Mouse (Mus musculus) lung, embryonic 14.5 days (tissue): ENCODE data around the gene Cers3. TPM values are rescaled to one million over a fixed set of nuclear protein-coding genes. Genes with fewer than 3 reads are reported as not detected.

Source experiments
- ATAC-seq: fragments of 200-750 bp; cut with Nextera tagmentation; 2 replicates; pipeline ENCODE4 v1.8.0; 2017; ENCODE audit warnings: mild to moderate bottlenecking, moderate TSS enrichment, moderate library complexity; ENCODE audit not compliant: insufficient read depth
- DNase-seq: peaks from one replicate; pipeline ENCODE4 v3.0.0-alpha.2; 2015
- H3K27ac ChIP-seq: fragments of 300-500 bp; sonication (generic); 2 replicates; pipeline ENCODE4 v1.5.1; 2014; ENCODE audit warnings: low read depth, mild to moderate bottlenecking, moderate library complexity
- H3K27me3 ChIP-seq: fragments of 300-500 bp; sonication (generic); 2 replicates; pipeline ENCODE4 v1.6.1; 2014; ENCODE audit warnings: low read length, control low read depth; ENCODE audit not compliant: insufficient read depth
- H3K36me3 ChIP-seq: fragments of 300-500 bp; sonication (generic); 2 replicates; pipeline ENCODE4 v1.6.1; 2014; ENCODE audit warnings: control low read depth; ENCODE audit not compliant: insufficient read depth
- H3K4me1 ChIP-seq: fragments of 300-500 bp; sonication (generic); 2 replicates; pipeline ENCODE4 v1.6.1; 2014; ENCODE audit warnings: antibody characterized with exemption, control low read depth; ENCODE audit not compliant: insufficient read depth
- H3K4me2 ChIP-seq: fragments of 300-500 bp; sonication (generic); 2 replicates; pipeline ENCODE4 v1.6.1; 2014; ENCODE audit warnings: mild to moderate bottlenecking
- H3K4me3 ChIP-seq: fragments of 300-500 bp; sonication (generic); 2 replicates; pipeline ENCODE4 v1.5.1; 2014; ENCODE audit warnings: low read depth, low read length
- H3K9ac ChIP-seq: fragments of 300-500 bp; sonication (generic); 2 replicates; pipeline ENCODE4 v1.6.1; 2014
- H3K9me3 ChIP-seq: fragments of 300-500 bp; sonication (generic); 2 replicates; pipeline ENCODE4 v1.6.1; 2016; ENCODE audit warnings: low read depth, low read length, control low read depth
- CTCF ChIP-seq: IDR thresholded peaks from 2 replicates; pipeline ENCODE4 v1.5.1; 2016; ENCODE audit warnings: antibody characterized with exemption, low read depth
- WGBS: fragments of 180-500 bp; shearing (Covaris S2); extraction: QIAGEN DNeasy Blood & Tissue Kit; methylation state at CpG from one replicate; pipeline ENCODE4 v1.1.7; 2014; 5-methylcytosine and 5-hydroxymethylcytosine counted together
- polyA plus RNA-seq: library from polyadenylated mRNA; unstranded; fragments of >200 nt; fragmentation: Nextera tagmentation; extraction: Ambion mirVana; gene quantifications from 2 replicates; pipeline ENCODE4 v1.2.1, GENCODE M21; 2014

Gene Cers3
- polyA plus RNA-seq, 1 experiment from 2014 or later = 4.0 TPM

DNA sequence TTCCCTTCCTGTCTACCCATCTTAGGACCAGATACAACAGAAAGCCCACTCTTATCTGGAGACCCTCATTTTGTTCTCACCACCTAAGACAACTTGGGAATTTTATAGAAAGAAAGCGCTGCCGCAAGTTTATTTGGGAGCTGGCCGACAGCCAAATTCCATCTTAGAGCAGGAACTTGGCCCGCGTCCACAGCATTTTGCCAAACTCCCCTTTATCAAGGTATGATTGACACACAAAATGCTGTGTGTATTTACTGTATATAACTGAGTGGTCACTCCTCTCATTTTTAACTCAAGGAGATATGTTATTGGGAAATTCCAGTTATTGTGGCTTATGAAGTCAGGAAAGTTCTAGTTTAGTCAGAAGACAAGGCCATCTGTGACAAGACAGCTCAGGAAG, 88.0 kb downstream of the Cers3 start:
- DNase-seq (peak; percentile 92), ATAC-seq (peak; percentile 43)
- 3% methylated on average over 5 of the region's 5 CpGs for WGBS
- Histone ChIP-seq H3K4me1 (peaks cover 17% of the 10 kb centered on the region; the same call in 1 of the 2 replicates), H3K4me3 (no peak overlapping the region), H3K9ac (no peak overlapping the region), H3K9me3 (no peaks in the 10 kb centered on the region), H3K27ac (no peak overlapping the region; the same call in 1 of the 2 replicates), H3K27me3 (no peaks in the 10 kb centered on the region), H3K36me3 (no peaks in the 10 kb centered on the region), H3K4me2 (peak overlapping the region; percentile 21)
- TF ChIP-seq CTCF = no peak

DNA sequence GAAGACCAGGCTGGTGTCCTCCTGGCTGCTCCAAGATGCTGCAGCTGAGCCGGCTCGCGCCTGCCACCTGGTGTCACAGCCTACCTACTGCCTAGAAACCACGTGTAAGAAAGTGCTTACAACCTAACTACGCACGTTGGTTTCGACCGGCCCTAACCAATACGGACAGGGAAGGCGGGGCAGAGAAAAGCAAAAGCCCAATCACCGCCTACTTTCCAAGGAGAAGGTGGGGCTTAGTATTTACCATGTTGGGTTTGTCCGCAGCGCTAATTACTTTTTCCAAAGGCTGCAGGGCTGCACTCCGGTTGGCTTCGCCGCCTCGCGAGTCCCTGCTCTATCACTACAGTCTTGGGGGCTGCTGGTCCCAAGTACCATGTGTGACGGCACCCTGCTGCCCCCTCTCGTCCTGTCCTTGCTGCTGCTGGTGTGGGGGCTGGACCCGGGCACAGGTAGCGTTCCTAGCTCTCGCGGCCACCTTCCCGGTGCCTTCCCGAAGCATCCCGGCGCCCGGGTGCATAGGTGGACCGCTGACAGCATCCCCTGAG, 96.2 kb downstream of the Cers3 start, which contains the start of gene Adamts17:
Gene Adamts17, plus strand, starts transcription at position 273 of the 545 bp plus-strand sequence.
- Histone ChIP-seq H3K4me3 (peak within 1 kb of the TSS; percentile 56), H3K27me3 (no peaks in the 10 kb centered on the region), H3K4me1 (peaks cover 17% of the 10 kb centered on the region), H3K36me3 (no peaks in the 10 kb centered on the region), H3K27ac (0 out of 2 replicates have a peak within 1 kb of the TSS, but pooled peaks have one; percentile 19), H3K4me2 (peak within 1 kb of the TSS; percentile 99), H3K9me3 (no peaks in the 10 kb centered on the region), H3K9ac (peak within 1 kb of the TSS; percentile 49)
- peak; percentile 93 for ATAC-seq
- under 1% methylated on average over 30 of the region's 30 CpGs for WGBS
- DNase-seq = peak; percentile 98
- TF ChIP-seq CTCF = peak; percentile 95

DNA sequence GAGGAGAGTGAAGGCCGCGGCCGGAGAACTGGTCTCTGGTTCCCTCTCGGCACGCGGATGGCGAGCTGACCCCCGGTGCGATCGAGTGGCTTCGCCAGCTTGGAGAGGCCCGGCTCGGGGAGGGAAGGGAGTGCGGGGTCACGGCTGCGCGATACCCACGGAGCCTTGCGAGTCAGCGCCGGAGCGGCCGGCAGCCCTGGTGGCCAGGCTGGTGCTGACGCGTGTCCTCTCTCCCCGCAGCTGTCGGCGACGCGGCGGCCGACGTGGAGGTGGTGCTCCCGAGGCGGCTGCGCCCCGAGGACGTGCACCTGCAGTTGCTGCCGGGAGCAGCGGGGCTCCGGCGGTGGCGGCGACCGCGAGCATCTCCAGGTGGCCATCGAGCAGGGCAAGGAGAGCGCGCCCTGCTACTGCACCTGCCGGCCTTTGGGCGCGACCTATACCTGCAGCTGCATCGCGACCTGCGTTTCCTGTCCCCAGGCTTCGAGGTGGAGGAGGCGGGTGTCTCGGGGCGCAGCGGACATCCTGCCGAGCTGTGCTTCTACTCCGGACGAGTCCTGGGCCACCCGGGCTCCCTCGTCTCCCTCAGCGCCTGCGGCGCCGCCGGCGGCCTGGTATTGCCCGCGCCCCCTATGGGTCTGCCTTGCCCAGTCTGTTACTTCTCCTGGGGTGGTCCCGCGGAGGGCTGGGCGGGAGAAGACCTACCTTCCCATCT, 96.9 kb downstream of the Cers3 start:
- Histone ChIP-seq H3K36me3 (no peaks in the 10 kb centered on the region), H3K4me3 (peak overlapping the region; percentile 56), H3K4me1 (peaks cover 17% of the 10 kb centered on the region), H3K27ac (0 out of 2 replicates have a peak overlapping the region, but pooled peaks have one; percentile 19), H3K27me3 (no peaks in the 10 kb centered on the region), H3K9ac (peak overlapping the region; percentile 49), H3K4me2 (peak overlapping the region; percentile 99), H3K9me3 (no peaks in the 10 kb centered on the region)
- peak; percentile 75 for TF ChIP-seq CTCF
- under 1% methylated on average over 75 of the region's 76 CpGs for WGBS
- peak; percentile 75 for DNase-seq
- peak; percentile 20 for ATAC-seq

DNA sequence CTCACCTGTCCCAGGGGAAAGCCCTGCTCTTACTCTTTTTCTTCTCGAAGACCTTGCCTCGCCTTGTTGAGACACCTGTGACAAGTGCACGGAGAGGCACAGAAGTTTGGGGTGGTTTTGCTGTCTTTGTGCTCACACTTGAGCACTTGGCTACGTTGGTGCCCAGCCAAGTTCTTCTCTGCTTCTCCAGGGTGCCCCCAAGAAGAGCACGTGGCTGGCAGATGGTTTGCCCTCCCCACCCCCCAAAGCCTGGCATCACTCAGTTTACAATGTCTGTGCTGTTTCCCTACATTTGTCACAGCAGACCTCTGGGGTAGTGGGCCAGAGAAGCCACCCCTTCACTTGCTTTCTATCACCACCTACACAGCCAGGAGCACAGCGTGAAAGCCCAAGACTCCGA, 97.9 kb downstream of the Cers3 start:
- Histone ChIP-seq H3K9me3 (no peaks in the 10 kb centered on the region), H3K4me1 (peaks cover 17% of the 10 kb centered on the region), H3K36me3 (no peaks in the 10 kb centered on the region), H3K4me3 (peak overlapping the region; percentile 56), H3K4me2 (peak overlapping the region; percentile 99), H3K9ac (no peak overlapping the region), H3K27ac (no peak overlapping the region), H3K27me3 (no peaks in the 10 kb centered on the region)
- TF ChIP-seq CTCF = no peak
- WGBS = 72% methylated on average over 7 of the region's 7 CpGs
- ATAC-seq = no peak
- DNase-seq = no peak

DNA sequence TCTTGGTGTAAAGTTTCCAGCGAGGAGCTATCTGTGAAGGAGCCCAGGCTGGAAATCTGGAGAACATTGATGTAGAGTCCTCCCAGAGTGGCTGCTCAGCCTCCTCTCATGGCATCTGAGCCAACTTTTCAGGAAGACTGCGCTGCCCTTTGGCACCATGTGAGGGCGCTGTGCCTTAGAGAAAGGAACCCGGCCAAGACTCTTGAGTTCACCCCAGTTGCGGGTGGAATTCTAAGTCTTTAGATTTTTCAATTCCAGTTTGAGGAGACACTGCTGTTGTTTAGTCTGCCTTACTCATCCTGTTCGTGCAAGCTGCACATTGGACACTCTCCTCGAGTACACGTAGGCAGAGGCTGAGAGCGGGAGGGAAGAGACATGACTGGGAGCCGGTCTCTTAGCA, 98.7 kb downstream of the Cers3 start:
- Histone ChIP-seq H3K27me3 (no peaks in the 10 kb centered on the region), H3K4me3 (no peak overlapping the region), H3K9ac (no peak overlapping the region), H3K4me2 (peak overlapping the region; percentile 99), H3K36me3 (no peaks in the 10 kb centered on the region), H3K9me3 (no peaks in the 10 kb centered on the region), H3K4me1 (peaks cover 17% of the 10 kb centered on the region), H3K27ac (peak overlapping the region; percentile 69)
- 23% methylated on average over 10 of the region's 10 CpGs for WGBS
- peak; percentile 12; the same call in 1 of the 2 replicates for ATAC-seq
- DNase-seq = peak; percentile 96
- TF ChIP-seq CTCF = peak; percentile 83

DNA sequence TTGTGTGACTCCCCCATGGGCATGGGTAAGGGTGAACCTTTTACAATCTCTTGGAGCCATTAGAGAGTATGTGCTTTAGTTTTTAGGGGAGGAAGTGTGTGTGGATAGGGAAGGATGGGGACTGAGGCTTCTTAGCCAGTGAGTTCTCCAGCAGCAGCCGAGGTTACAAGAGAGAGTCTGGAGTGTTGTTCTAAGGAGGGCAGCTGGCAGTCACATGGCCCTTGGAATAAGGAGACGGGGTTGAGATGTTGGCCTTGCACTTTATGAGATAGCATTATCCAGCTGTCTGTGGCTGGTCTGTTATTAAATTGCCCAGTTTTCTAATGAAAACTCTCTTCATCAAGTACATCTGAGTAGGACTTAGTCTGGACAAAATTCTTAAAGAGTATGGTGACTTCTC, 100.5 kb downstream of the Cers3 start:
- Histone ChIP-seq H3K4me3 (no peak overlapping the region), H3K27ac (no peak overlapping the region), H3K9ac (no peak overlapping the region), H3K27me3 (no peaks in the 10 kb centered on the region), H3K36me3 (0 out of 2 replicates have a peak, but pooled peaks cover 3% of the 10 kb centered on the region), H3K4me2 (no peak overlapping the region), H3K4me1 (peaks cover 17% of the 10 kb centered on the region), H3K9me3 (no peaks in the 10 kb centered on the region)
- 29% methylated on average over 2 of the region's 2 CpGs for WGBS
- ATAC-seq (no peak), DNase-seq (peak; percentile 43)
- no peak for TF ChIP-seq CTCF

DNA sequence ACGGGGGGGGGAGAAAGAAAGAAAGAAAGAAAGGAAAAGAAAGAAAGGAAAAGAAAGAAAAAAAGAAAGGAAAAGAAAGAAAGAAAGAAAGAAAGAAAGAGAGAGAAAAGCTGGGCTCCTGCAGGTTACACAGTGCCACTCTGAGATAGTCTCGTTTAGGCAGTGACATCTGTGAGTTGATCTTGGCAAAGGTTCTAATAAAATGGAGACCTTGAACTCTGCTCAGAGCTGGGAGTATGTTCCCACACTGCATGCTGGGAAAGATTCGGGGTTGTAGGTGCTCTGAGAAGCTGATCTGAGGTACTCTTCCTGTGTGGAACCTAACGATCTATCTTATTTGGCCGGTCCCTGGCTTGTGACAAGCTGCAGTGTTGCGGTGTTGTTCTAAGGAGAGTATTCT, 103.3 kb downstream of the Cers3 start:
- DNase-seq = no peak
- Histone ChIP-seq H3K9me3 (no peaks in the 10 kb centered on the region), H3K36me3 (0 out of 2 replicates have a peak, but pooled peaks cover 3% of the 10 kb centered on the region), H3K27ac (no peak overlapping the region), H3K4me3 (no peak overlapping the region), H3K27me3 (no peaks in the 10 kb centered on the region), H3K4me1 (peaks cover 6% of the 10 kb centered on the region), H3K4me2 (no peak overlapping the region), H3K9ac (no peak overlapping the region)
- 64% methylated on average over 6 of the region's 6 CpGs for WGBS
- TF ChIP-seq CTCF = no peak
- ATAC-seq = no peak
